Mouse (Mus musculus) ES-E14 (cell line): ENCODE results near the gene Cep85l.

Experiments used
- CHD2 ChIP-seq: IDR thresholded peaks from 2 replicates; pipeline ENCODE4 v1.6.1; 2014; ENCODE audit warnings: mild to moderate bottlenecking, low read depth, low read length, inconsistent platforms
- ZC3H11A ChIP-seq: IDR thresholded peaks from 2 replicates; pipeline ENCODE4 v1.6.1; 2012; ENCODE audit warnings: low read depth, mild to moderate bottlenecking, inconsistent platforms, low read length, borderline replicate concordance
- ZNF384 ChIP-seq: IDR thresholded peaks from 2 replicates; pipeline ENCODE4 v1.6.1; 2012; ENCODE audit warnings: low read depth, low read length, inconsistent platforms

- TF ChIP-seq ZC3H11A, result no peak
- TF ChIP-seq CHD2, result no peak
- no peak for TF ChIP-seq ZNF384
Observed at GRCm38 (mm10) chr10:53343384-53343783, 36.4 kb downstream of the Cep85l start.
